Mouse (Mus musculus) thymus, postnatal 14 days (tissue): ENCODE results near the gene Rnf115.
"Not testable (repeated sequence)": the region's sequence is repeated elsewhere in the genome, so short reads cannot be mapped to it uniquely, and the experiment has no call there.

Experiments
- DNase-seq: peaks from one replicate; pipeline ENCODE4 v3.0.0; 2021

The Rnf115 gene

GRCm38 (mm10) chr3:96708684-96709064 lies 18.8 kb upstream of the Rnf115 start:
- DNase-seq = no peak

GRCm38 (mm10) chr3:96714286-96714685 lies 13.2 kb upstream of the Rnf115 start:
- no peak for DNase-seq

- DNase-seq = no peak
Measured at GRCm38 (mm10) chr3:96715854-96716253, 11.6 kb upstream of the Rnf115 start.

GRCm38 (mm10) chr3:96719173-96719572 lies 8.3 kb upstream of the Rnf115 start:
- DNase-seq = peak; percentile 50

- peak; percentile 7 for DNase-seq
Measured at GRCm38 (mm10) chr3:96727828-96728633, 567 bp downstream of the Rnf115 start.

GRCm38 (mm10) chr3:96728634-96729402 lies 1.4 kb downstream of the Rnf115 start:
- no peak for DNase-seq

GRCm38 (mm10) chr3:96729403-96729784 lies 1.9 kb downstream of the Rnf115 start:
- peak; percentile 43 for DNase-seq

GRCm38 (mm10) chr3:96730785-96731184 lies 3.3 kb downstream of the Rnf115 start:
- DNase-seq = no peak

- no peak for DNase-seq
Measured at GRCm38 (mm10) chr3:96733984-96734383, 6.5 kb downstream of the Rnf115 start.

- DNase-seq = no peak
Measured at GRCm38 (mm10) chr3:96735200-96735599, 7.7 kb downstream of the Rnf115 start.

- DNase-seq = no peak
Measured at GRCm38 (mm10) chr3:96737013-96737740, 9.7 kb downstream of the Rnf115 start.

GRCm38 (mm10) chr3:96737995-96738394 lies 10.5 kb downstream of the Rnf115 start:
- no peak for DNase-seq

- not testable (repeated sequence) for DNase-seq
Measured at GRCm38 (mm10) chr3:96740279-96740678, 12.8 kb downstream of the Rnf115 start.

GRCm38 (mm10) chr3:96744348-96744747 lies 16.9 kb downstream of the Rnf115 start:
- no peak for DNase-seq

GRCm38 (mm10) chr3:96746829-96747228 lies 19.4 kb downstream of the Rnf115 start:
- DNase-seq = no peak

- no peak for DNase-seq
Measured at GRCm38 (mm10) chr3:96755935-96756334, 28.5 kb downstream of the Rnf115 start.

- no peak for DNase-seq
Measured at GRCm38 (mm10) chr3:96757691-96758090, 30.2 kb downstream of the Rnf115 start.

GRCm38 (mm10) chr3:96759695-96760094 lies 32.2 kb downstream of the Rnf115 start:
- no peak for DNase-seq

GRCm38 (mm10) chr3:96764528-96764927 lies 37.1 kb downstream of the Rnf115 start:
- no peak for DNase-seq

GRCm38 (mm10) chr3:96769971-96770370 lies 42.5 kb downstream of the Rnf115 start:
- DNase-seq = no peak

GRCm38 (mm10) chr3:96772949-96773348 lies 45.5 kb downstream of the Rnf115 start:
- DNase-seq = no peak

- DNase-seq = no peak
Measured at GRCm38 (mm10) chr3:96777120-96777519, 49.7 kb downstream of the Rnf115 start.

- no peak for DNase-seq
Measured at GRCm38 (mm10) chr3:96782236-96782635, 54.8 kb downstream of the Rnf115 start.
